Mouse (Mus musculus) heart, embryonic 16.5 days (tissue): ENCODE data around the gene Vezf1. TPM values are rescaled to one million over a fixed set of nuclear protein-coding genes. Genes with fewer than 3 reads are reported as not detected.

Experiments used
- ATAC-seq: fragments of 200-750 bp; cut with Nextera tagmentation; replicated peaks from 2 replicates; pipeline ENCODE4 v1.8.0; 2017; ENCODE audit warnings: moderate number of reproducible peaks; ENCODE audit not compliant: insufficient read depth, low FRiP score; ENCODE audit errors: extremely low read depth
- H3K27ac ChIP-seq: fragments of 300-500 bp; sonication (generic); 2 replicates; pipeline ENCODE4 v1.5.1; 2014; ENCODE audit warnings: mild to moderate bottlenecking, low read length, control low read depth, moderate library complexity
- H3K27me3 ChIP-seq: fragments of 300-500 bp; sonication (generic); 2 replicates; pipeline ENCODE4 v1.6.1; 2014; ENCODE audit warnings: low read length, mixed read lengths; ENCODE audit not compliant: control insufficient read depth, insufficient read depth
- H3K36me3 ChIP-seq: fragments of 300-500 bp; sonication (generic); 2 replicates; pipeline ENCODE4 v1.6.1; 2014; ENCODE audit not compliant: control insufficient read depth, insufficient read depth
- H3K4me1 ChIP-seq: fragments of 300-500 bp; sonication (generic); 2 replicates; pipeline ENCODE4 v1.6.1; 2014; ENCODE audit warnings: low read length, mixed read lengths; ENCODE audit not compliant: control insufficient read depth, insufficient read depth
- H3K4me2 ChIP-seq: fragments of 300-500 bp; sonication (generic); 2 replicates; pipeline ENCODE4 v1.6.1; 2014; ENCODE audit warnings: low read depth, mild to moderate bottlenecking, control low read depth, low read length
- H3K4me3 ChIP-seq: fragments of 300-500 bp; sonication (generic); 2 replicates; pipeline ENCODE4 v1.5.1; 2014; ENCODE audit warnings: mild to moderate bottlenecking, control low read depth, low read length
- H3K9ac ChIP-seq: fragments of 300-500 bp; sonication (generic); 2 replicates; pipeline ENCODE4 v1.6.1; 2014; ENCODE audit warnings: low read length, control low read depth
- H3K9me3 ChIP-seq: fragments of 300-500 bp; sonication (generic); replicated peaks from 2 replicates; pipeline ENCODE4 v1.6.1; 2016; ENCODE audit warnings: low read length; ENCODE audit not compliant: control insufficient read depth
- WGBS: fragments of 180-500 bp; shearing (Covaris S2); extraction: QIAGEN DNeasy Blood & Tissue Kit; methylation state at CpG from one replicate; pipeline ENCODE4 v1.1.7; 2014; 5-methylcytosine and 5-hydroxymethylcytosine counted together
- polyA plus RNA-seq: library from polyadenylated mRNA; unstranded; fragments of >200 nt; fragmentation: Nextera tagmentation; extraction: Ambion mirVana; gene quantifications from 2 replicates; pipeline ENCODE4 v1.2.1, GENCODE M21; 2015

Gene Vezf1
- polyA plus RNA-seq, 1 experiment from 2014 or later, result 24.3 TPM

DNA sequence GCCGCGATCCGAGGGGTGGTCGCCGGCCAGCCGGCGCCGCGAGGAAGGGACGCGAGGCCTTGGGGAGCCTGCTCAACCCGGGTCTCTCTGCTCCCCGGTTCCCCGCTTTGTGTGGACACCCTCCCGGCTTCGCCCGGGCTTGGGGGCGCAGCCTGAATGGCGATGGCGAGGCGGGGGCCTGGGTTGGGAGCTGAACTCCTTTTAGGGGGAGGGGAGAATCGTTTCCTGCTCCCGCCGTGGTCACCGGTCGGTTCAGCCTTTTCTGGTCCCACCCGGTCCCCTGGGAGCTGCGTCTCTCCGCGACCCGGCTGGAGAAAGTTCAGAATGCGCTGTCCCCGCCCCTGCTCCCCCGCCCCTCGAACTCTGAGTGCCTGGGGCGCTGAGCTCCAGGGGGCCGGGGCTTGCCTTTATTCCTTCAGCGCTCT, 31.5 kb downstream of the Vezf1 start:
- Histone ChIP-seq H3K36me3 (no peaks in the 10 kb centered on the region), H3K9me3 (no peaks in the 10 kb centered on the region), H3K4me3 (peak overlapping the region; percentile 89), H3K4me1 (peaks cover 32% of the 10 kb centered on the region), H3K4me2 (peak overlapping the region; percentile 88), H3K27ac (peak overlapping the region; percentile 94), H3K27me3 (no peaks in the 10 kb centered on the region), H3K9ac (peak overlapping the region; percentile 97)
- 0% methylated on average over 38 of the region's 38 CpGs for whole genome bisulfite sequencing
- peak; percentile 53; the same call in 1 of the 2 replicates for ATAC-seq

GRCm38 (mm10) chr11:88100170-88100569, 32.1 kb downstream of the Vezf1 start:
- Histone ChIP-seq H3K9ac (peak overlapping the region; percentile 97), H3K36me3 (no peaks in the 10 kb centered on the region), H3K4me2 (peak overlapping the region; percentile 88), H3K4me3 (peak overlapping the region; percentile 89), H3K27me3 (no peaks in the 10 kb centered on the region), H3K27ac (peak overlapping the region; percentile 94), H3K9me3 (no peaks in the 10 kb centered on the region), H3K4me1 (peaks cover 32% of the 10 kb centered on the region)
- 37% methylated on average over 4 of the region's 4 CpGs for WGBS
- ATAC-seq, result no peak

DNA sequence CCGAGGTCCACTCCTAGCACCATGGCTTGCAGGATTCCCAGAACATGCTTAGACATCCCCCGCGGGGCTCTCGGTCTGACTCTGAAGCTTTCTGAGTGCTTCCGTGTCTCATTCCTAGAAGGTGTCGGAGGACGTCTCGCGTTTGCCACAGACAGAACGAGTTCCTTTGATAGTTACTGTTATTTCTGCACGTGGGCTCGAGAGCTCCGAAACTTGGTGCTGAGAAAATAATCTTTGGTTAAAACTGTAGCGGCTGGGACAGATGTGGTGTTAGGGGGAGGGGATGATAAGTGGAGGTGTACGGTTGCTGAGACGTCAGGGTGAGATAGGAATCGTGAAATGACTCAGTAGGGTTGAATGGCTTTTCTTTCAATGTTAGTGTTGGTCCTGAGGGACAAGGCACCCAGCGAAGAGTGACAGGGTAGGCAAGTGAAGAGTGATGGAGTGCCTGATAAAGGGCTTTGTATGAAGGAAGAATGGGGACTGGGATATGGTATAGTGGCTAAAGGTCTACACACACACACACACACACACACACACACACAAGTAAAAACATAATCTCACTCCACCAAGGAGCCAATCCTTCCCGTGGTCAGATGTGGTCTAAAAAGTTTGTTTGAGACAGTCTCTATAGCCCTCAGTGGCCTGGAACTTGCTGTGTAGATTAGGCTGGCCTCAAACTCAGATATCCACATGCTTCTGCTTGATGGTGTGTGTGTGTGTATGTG, 35.3 kb downstream of the Vezf1 start:
- H3K9me3 ChIP-seq, result no peaks in the 10 kb centered on the region
- no peaks in the 10 kb centered on the region for H3K27me3 ChIP-seq
- H3K4me3 ChIP-seq, result no peak overlapping the region
- no peak overlapping the region for H3K4me2 ChIP-seq
- H3K9ac ChIP-seq, result no peak overlapping the region
- H3K4me1 ChIP-seq, result peaks cover 20% of the 10 kb centered on the region
- no peak overlapping the region for H3K27ac ChIP-seq
- ATAC-seq, result no peak
- 50% methylated on average over 19 of the region's 19 CpGs for WGBS
- no peaks in the 10 kb centered on the region for H3K36me3 ChIP-seq

DNA sequence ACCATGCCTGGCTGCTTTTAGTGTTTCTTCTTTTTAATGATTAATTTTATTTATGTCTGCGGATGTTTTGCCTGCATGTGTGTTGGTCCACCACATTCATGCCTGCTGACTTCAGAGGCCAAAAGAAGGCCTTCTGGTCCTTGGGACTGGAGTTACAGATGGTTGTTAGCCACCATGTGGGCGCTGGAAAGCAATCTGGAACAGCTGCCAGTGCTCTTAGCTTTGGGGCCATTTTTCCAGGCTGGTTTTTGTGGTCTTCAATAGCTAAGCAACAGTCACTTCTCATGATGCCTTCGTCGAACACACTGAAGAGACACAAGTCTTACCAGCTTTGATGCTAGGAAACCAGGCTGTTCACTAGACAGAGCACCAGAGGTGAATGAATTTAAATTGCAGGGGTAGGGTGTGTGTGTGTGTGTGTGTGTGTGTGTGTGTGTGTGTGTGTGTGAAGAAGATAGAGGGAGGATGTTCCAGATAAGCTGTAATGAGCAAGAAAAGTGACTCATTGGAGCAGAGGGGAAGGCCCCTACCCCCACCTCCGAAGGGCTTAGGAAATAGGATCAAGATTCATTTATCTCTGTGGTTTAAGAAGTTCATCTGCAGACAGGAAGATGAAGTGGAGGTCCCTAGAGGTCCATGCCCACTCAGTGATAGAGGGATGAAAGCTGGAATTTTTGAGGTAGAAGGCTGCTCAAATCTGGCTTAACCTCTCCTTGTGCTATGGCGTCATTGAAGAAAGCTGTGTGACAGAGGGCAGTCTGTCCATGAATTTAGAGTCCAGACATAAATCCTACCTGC, 37.6 kb downstream of the Vezf1 start:
- Histone ChIP-seq H3K4me1 (peaks cover 16% of the 10 kb centered on the region), H3K27me3 (no peaks in the 10 kb centered on the region), H3K4me2 (no peak overlapping the region), H3K27ac (no peak overlapping the region), H3K9ac (no peak overlapping the region), H3K36me3 (no peaks in the 10 kb centered on the region), H3K4me3 (no peak overlapping the region), H3K9me3 (no peaks in the 10 kb centered on the region)
- WGBS, result 69% methylated on average over 6 of the region's 6 CpGs
- ATAC-seq, result no peak

DNA sequence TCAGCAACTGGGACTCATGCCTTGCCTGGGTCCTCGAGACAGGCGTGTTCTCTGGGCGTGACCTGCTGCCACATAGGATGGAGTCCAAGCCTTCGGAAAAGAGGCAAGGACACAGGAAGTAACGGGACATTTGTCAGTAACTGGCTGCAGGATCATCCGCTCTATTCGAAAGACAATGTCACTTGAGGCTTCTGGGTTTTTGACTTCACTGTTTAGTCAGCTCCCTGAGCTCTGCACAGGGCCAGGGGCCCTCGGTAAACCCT, 38.1 kb downstream of the Vezf1 start:
- Histone ChIP-seq H3K9me3 (no peaks in the 10 kb centered on the region), H3K36me3 (no peaks in the 10 kb centered on the region), H3K9ac (no peak overlapping the region), H3K27ac (no peak overlapping the region), H3K4me1 (peaks cover 15% of the 10 kb centered on the region), H3K4me2 (no peak overlapping the region), H3K4me3 (no peak overlapping the region), H3K27me3 (no peaks in the 10 kb centered on the region)
- 69% methylated on average over 8 of the region's 8 CpGs for WGBS
- no peak for ATAC-seq

DNA sequence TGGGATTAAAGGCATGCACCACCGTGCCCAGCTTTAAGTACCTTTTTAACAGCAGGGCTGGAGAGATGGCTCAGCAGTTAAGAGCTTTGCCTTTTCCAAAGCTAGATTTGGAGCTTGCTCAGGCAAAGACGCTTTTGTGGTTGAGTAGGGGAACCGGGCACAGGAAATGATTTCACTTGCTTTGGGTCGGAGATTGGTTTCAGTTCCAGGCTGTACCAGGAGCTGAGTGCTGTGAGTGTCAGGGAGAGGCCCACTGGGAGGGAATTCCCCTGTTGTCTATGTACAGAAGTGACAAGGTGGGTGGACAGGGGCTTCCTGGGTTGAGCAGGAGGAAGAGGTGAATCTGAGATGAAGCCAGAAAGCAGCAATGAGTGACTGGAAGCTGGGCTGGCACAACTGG, 39.3 kb downstream of the Vezf1 start:
- no peaks in the 10 kb centered on the region for H3K36me3 ChIP-seq
- ATAC-seq, result no peak
- H3K9ac ChIP-seq, result no peak overlapping the region
- 38% methylated on average over 4 of the region's 4 CpGs for WGBS
- H3K4me2 ChIP-seq, result no peak overlapping the region
- H3K27me3 ChIP-seq, result no peaks in the 10 kb centered on the region
- no peaks in the 10 kb centered on the region for H3K9me3 ChIP-seq
- H3K4me3 ChIP-seq, result no peak overlapping the region
- H3K4me1 ChIP-seq, result peaks cover 24% of the 10 kb centered on the region
- no peak overlapping the region for H3K27ac ChIP-seq

DNA sequence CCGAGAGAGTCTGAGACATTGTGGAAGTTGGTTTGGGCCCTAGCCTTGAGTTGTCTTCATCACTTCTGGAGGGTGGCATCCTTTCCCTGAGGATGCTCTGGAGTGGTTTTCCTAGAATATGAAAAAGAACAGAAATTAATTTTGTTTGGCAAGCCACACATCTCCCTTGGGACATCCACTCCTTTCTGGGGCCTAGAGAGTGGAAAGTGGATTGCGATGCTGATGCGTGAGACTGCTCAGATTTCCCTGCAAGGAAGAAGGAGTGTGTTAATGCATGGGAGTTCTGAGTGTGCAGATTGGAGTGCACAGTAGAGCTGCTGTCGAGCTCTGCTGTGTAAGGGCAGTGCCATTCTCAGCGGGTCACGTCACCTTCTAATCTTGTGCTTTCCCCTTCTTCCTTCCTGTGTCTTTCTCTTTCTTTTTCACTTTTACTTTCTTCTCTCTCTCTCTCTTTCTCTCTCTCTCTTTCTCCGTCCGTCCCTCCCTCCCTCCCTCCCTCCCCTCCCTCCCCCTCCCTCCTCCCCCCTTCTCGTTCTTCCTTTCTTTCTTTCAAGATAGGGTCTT, 42.0 kb downstream of the Vezf1 start:
- no peak overlapping the region for H3K4me2 ChIP-seq
- H3K27me3 ChIP-seq, result no peaks in the 10 kb centered on the region
- H3K9ac ChIP-seq, result no peak overlapping the region
- peaks cover 42% of the 10 kb centered on the region for H3K4me1 ChIP-seq
- no peak for ATAC-seq
- no peak overlapping the region for H3K4me3 ChIP-seq
- no peaks in the 10 kb centered on the region for H3K9me3 ChIP-seq
- WGBS, result 37% methylated on average over 9 of the region's 9 CpGs
- H3K27ac ChIP-seq, result peak overlapping the region; percentile 50
- no peaks in the 10 kb centered on the region for H3K36me3 ChIP-seq

DNA sequence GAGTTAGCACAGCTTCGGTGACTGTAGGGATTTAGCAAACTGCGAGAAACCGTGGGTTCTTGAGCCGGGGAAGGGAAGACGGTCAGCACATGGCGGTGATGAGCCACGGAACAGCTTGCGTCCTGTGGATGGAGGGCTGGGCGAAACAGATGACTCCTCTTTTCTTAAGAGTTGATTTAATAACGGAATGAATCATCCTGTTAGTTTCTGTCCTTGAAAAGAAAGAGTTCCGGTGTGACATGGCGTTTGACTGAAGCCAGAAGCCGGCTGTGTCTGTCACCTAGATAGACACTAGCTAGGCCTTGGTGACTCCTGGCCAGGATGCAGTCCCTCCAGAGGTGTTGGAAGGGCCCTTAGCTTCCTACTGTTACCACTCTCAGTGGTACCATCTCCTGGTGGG, 44.0 kb downstream of the Vezf1 start:
- peak overlapping the region; percentile 34 for H3K27ac ChIP-seq
- no peaks in the 10 kb centered on the region for H3K27me3 ChIP-seq
- no peak overlapping the region for H3K4me3 ChIP-seq
- no peak overlapping the region for H3K4me2 ChIP-seq
- ATAC-seq, result no peak
- peaks cover 53% of the 10 kb centered on the region for H3K4me1 ChIP-seq
- H3K9ac ChIP-seq, result no peak overlapping the region
- 62% methylated on average over 13 of the region's 13 CpGs for WGBS
- H3K9me3 ChIP-seq, result no peaks in the 10 kb centered on the region
- no peaks in the 10 kb centered on the region for H3K36me3 ChIP-seq

DNA sequence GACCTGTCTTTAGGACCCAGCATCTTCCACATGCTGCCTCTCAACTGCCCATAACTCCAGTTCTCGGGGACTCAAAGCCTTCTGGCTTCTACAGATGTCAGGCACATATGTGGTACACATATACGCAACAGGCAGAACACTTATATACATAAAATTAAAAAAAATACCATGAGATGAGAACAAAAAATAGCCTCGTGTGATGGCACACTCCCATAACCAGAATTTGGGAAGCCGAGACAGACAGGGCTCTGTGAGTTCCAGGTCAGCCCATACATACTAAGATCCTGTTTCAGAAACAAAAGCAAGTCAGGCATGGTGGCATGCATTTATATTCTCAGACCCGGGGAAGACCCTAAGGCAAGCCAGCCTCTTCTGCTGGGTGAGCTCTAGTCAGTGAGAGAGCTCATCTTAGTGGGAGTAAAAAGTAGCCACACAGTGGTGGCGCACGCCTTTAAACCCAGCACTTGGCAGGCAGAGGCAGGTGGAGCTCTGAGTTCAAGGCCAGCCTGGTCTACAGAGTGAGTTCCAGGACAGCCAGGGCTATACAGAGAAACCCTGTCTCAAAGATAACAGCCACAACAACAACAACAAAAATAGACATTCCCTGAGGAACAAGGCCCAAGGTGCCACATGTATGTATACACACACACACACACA, 44.7 kb downstream of the Vezf1 start:
- 92% methylated on average over 7 of the region's 7 CpGs for WGBS
- no peak for ATAC-seq
- Histone ChIP-seq H3K27ac (peak overlapping the region; percentile 92), H3K4me2 (no peak overlapping the region), H3K4me1 (peaks cover 58% of the 10 kb centered on the region), H3K27me3 (no peaks in the 10 kb centered on the region), H3K36me3 (no peaks in the 10 kb centered on the region), H3K9me3 (no peaks in the 10 kb centered on the region), H3K4me3 (no peak overlapping the region), H3K9ac (no peak overlapping the region)
